Mouse (Mus musculus): ENCODE data around the gene Mapk14.

Gene Mapk14

DNA sequence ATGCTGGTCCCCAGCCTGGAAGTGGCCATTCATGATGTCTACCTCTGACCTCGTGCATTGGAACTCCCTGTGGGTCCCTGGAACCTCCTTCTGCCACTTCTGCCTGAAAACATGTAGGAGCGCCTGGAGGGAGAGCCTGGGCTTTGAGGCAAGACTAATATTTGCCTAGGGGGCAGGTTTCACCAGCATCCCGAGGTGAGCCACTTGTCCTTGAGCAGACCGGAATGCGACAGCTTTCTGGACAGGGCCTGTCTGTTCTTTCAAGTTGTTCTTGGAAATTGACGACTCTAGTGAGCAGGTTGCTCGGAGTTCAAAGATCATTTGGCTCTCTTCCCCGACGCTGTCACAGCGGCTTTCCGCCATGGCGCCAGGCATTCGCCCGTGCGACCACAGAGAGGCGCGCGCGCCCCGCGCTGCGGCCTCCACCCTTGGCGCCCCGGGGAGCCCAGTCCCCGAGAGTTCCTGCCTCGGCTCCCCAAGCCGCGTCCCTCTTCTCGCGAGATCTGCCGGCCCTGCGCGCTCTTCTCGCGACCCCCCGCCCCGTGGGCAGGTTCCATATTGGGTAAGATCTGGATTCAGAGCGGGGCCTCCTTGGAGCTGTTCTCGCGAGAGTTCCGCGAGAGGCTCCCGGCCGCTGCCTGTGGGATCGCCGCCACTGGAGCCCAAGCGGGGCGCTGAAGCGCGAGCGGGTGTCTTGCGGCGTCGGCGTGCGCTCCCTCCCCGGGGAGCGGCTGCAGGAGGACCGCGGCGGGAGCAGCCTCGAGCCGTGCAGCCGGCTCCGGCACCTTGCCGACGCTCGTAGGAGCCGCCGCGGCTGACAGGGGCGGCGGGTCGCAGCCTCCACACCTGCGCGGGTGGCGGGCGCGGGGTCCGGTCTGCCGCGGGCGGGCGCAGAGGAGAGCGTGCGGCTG lies at the start of gene Mapk14:
Mapk14 (plus strand) TSS at position 554 of the 911 bp plus-strand sequence.
- peak; percentile 98 for DNase-seq (ENCODE audit: low read depth, low spot score)

DNA sequence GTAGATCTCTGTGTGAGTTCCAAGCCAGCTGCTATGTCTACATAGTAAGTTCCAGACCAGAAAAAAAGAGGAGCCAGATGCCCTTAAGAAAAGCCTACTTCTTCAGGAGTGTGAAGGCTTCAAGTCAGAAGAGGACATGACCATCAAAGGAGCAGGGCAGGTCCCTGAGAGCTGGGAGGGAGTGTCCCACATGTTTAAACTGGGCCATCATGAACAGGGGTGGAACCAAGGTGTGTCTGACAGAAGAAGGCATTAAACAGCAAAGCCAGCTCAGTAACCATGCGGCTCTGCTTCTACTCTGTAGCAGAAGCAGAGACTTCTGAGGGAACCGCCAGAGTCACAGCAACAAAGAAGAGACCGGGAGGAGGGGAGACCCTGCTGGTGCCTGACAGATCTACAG lies 47.4 kb upstream of the Mapk14 start:
- no peak for DNase-seq (ENCODE audit: low read depth, low spot score)

DNA sequence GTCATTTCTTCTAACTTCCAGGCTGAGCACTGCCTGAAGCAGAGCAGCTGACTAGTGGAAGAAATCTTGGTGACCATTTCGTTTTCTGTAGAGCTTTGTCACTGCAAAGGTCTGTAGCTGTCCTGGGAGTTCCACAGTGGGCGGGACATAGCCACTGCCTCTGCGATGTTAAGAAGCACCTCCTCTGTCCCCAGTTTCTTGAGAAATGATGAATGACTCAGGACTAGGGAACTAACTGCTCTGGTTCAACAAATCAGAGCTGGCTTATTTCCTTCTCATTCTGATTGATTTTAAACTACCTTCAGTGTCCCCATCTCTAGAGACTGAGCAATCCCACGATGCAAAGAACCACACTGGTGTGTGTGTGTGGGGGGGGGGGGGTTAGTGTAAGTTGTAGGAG lies 47.0 kb upstream of the Mapk14 start:
- no peak for DNase-seq (ENCODE audit: low read depth, low spot score)

DNA sequence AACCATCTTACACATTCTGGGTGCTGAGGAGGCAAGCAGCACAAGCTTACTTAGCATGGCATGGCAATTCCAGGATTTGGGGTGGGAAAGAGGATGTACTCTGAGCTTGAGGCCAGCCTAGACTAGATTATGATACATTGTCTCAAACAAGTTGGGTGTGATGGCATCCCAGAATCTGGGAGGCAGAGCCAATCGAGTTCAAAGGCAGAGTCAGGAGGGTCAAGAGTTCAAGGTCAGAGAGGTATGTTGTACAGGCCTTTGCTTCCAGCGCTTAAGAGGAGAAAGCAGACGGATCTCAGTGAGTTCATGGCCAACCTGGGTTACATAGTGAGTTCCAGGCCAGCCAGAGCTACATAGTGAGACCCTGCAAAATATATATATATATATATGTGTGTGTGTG lies 44.9 kb upstream of the Mapk14 start:
- no peak for DNase-seq (ENCODE audit: low read depth, low spot score)

DNA sequence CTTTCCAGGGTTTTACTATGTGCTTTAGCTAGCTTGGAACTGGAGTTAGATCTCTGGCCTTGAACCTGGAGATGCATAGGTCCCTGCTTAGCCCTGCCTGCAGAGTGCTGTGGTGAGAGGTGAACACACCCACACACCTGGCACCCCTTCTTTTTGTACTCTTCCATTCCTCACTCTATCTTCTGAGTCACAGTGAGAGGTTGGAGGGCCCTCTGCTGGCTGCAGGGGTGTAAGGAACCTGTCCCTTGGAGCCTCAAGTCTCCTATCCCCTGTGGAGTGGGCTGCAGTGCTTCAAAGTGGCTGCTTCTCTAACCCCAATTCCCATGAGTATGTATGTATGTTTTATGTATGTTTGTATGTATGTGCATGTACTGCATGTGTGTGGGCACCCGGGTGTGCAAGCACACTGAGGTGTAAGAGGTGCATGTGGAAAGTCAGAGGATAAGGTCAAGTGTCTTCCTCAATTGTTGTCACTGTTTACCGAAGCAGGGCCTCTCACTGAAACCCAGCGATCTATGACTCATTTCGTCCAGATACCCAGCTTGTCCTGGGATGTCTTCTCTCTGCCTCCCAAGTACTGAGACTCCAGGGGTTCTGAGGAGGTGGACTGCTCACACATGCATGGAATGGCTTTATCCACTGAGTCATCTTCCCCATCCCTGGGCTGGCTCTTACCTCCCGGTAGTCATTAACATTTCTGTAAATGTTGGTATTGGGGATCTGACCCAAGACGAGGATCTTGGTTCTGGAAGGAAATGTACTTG lies 42.3 kb upstream of the Mapk14 start:
- no peak for DNase-seq (ENCODE audit: low read depth, low spot score)

DNA sequence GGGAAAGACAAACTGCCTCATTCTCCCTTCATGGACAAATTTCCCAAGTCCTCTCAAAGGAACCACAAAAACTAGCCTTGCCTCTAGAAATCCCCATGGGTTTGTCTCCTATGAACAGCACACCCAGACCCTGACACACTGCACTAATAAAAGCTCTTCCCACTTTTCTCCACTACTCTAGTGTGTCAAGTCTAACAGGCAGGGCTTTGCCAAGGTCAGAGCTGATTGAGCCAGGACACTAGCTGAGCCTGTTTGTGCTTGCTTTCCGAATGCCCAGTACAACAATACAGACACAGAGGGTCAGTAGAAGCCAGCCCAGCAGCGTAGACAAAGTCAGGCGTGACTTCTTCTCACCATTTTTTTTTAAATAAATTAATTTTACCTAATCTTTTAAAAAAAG lies 40.9 kb upstream of the Mapk14 start:
- no peak for DNase-seq (ENCODE audit: low read depth, low spot score)

DNA sequence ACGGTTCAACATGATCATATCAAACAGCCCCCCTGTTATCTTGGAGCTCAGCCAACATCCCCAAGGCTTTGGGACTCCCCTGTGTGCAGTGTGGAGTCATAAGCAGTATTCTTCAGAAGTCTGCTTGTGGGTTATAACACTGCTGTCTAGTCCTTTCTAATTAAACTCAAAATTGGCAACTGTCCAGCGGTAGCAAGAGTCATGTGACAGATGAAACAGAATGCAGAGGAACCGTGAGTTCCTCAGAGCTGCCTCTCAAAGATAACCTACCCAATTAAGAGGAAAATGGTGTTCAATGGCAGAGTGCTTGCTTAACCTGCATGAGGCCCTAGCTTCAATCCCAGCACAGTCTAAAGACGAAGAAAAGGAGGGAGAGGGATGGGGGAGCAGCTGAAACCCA lies 33.2 kb upstream of the Mapk14 start:
- no peak for DNase-seq (ENCODE audit: low read depth, low spot score)

DNA sequence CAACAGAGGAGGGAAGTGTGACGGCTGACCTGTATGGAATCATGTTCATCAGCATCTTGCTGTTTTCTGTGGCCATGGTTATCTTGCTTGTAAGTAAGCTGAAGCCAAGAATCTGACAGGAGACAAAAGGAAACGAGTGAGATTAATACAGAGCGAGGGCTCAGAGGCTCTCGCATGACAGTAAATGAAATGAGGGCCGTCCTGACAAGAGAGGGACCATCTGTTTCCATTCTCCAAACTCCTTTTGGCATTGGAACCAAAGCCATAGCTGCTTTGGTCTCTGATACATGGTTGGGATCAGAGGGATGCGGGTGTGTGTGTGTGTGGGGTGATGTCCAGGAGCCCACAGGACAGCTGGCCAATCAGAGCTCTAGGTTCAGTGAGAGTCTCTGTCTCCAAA lies 31.6 kb upstream of the Mapk14 start:
- DNase-seq (ENCODE audit: low read depth, low spot score): no peak

DNA sequence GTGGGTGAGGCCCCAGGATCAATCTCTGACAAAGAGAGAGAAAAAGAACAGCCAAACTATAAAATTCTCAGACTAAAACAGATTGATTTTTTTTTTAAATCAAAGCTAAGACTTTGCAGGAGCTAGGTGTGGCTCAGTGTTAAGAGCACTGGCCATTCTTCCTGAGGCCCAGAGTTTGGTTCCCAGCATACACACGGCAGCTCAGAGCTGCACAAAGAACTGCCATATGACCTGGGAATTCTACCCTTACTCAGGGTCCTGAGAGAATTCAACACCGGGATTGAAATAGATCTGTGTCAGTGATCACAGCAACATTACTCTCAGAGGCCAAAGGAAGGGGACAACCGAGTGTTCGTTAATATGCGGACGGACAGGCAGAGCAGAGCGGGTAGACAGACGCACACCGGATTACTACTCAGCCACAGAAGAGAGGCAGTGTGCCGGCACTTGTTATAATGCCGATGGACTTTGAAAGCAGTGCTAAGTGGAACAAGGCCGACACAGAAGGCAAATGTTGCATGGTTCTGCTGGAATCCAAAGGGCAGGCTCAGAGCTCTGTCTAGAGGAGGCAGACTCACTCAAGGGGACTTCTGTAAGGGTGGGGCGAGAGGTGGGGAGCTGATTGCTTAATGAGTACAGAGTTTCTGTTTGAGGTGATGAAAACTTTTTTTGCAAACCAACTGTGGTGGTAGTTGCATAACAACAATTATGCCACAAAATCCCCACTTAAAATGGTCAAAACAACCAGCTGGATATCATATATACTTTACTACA lies 8.6 kb upstream of the Mapk14 start:
- no peak for DNase-seq (ENCODE audit: low read depth, low spot score)

DNA sequence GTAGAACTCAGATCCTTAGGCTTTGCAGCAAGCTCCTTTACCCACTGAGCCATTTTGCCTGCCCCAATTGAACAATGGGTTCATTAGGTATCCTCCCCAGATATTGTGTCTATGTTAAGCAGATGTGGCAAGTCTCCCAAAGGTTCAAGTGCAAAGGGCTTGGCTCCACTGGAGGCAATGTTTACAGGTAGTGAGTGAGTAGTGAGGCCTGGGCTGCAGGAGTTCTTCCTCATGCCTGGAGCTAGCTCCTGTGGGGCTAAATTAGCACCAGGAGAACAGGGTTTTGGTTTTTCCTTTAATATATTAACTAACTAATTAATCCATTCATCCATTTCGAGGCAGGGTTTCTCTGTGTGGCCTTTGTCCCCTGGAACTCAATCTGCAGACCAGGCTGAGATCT lies 7.5 kb upstream of the Mapk14 start:
- no peak for DNase-seq (ENCODE audit: low read depth, low spot score)

DNA sequence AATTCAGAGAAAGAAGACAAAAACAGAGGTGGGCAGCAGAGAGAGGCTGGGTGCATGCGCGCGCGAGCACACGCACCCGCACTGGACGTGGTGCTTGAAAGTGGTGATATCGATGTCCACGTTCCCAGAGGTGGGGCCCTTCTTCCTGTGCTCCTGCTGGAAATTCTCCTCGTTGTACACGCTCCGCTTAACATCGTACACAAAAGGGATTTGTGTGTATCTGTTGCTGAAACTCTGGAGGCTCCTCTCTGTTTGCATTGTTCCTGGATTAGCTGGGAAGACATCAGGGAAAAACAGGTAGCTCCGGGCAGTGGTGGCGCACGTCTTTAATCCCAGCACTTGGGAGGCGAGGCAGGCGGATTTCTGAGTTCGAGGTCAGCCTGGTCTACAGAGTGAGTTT lies 6.5 kb upstream of the Mapk14 start:
- no peak for DNase-seq (ENCODE audit: low read depth, low spot score)

DNA sequence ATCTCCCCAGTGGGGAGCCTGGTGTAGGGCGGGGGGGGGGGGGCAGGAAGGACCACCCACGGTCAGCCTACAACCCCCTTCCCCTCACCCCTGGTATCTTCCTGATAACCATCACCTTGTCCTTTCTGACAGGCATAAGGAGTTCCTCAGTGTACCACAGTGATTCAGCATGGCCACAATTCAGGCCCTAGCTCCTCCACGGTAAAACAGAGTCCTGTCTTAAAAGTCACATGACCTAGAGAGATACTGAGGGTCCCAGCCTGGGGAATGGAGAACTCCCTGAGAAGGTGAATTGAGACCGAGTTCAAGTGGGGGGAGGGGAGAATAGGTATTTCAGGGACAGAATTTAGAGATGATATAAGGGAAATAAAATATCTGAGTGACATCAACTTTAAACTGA lies 3.8 kb upstream of the Mapk14 start:
- no peak for DNase-seq (ENCODE audit: low read depth, low spot score)

DNA sequence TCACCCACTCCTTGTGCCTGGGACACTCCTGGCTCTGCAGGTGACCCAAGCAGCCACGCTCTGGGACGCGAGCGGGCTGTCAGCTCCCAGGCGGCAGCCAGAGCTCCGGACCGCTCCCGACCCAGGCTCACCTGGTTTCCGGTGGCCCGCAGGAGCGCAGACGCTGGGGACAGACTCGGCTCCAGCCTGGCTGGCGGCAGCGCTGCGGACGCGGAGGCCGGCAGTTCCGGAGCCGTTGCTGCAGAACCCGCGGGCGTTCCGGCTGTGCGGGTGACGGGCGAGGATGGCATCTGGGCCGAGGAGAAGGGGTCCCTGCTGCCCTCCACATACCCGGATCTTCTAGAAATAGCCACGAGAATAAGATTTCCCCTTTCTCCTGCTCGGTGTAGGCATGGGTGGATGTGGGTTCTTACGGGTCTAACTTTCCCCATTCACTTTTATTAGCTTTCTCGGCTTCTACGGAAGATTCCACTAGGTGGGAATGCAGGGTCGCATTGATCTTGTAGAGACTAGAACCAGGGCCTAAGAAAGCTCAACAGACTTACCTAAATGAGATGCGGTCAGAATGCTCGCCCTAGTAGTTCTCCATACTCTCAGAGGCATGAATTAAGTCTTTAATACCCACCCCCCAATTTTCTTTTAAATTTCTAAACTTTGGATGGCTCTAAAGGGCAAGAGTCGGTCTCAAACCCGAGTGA lies 1.4 kb upstream of the Mapk14 start, which contains the start of gene Slc26a8:
Slc26a8 (minus strand) TSS at position 648 of the 698 bp plus-strand sequence.
- no peak for DNase-seq (ENCODE audit: low read depth, low spot score)

DNA sequence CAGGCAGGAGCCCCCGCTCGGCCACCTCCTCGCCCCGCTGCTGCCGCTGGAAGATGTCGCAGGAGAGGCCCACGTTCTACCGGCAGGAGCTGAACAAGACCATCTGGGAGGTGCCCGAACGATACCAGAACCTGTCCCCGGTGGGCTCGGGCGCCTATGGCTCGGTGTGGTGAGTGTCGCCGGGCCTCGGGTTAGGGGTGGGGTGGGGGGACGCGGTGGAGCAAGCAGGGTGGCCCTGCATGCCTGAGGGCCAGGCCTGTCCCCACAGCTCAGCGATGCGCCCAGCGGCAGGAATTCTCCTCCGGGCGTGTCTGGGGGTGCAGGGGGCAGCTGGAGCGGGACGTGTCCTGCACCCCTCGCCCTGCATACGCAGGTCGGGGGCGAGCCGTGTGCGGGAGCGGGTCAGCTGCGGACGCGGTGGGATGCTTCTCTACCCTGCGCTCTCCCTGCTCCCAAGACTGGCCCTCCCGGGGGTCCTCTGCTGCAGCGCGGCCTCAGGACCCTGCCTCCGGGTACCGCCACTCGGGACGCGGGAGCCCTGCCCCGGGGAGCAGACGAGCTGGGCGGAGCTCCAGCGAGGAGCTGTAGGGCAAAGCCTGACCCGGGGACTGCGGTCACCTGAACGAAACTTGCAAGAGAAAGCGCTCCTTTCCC lies 685 bp downstream of the Mapk14 start:
- no peak for DNase-seq (ENCODE audit: low read depth, low spot score)

DNA sequence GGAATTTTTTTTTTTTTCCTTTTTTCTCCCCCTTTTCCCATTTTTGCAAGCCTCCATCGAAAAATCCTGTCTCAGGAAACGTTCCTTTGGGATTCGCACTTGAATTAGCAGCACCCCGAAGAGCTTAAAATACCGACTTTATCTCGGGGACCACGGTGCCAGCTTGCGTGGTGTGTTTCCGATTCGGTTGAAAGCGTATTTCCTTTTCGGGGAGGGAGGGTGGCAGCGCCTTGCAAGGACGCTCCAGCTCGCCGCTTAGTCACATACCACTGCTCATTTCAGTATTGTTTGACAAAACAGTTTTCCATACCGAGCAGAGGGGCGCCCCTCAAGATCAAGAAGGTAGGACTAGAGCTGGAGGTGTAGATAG lies 1.2 kb downstream of the Mapk14 start:
- DNase-seq (ENCODE audit: low read depth, low spot score): no peak

DNA sequence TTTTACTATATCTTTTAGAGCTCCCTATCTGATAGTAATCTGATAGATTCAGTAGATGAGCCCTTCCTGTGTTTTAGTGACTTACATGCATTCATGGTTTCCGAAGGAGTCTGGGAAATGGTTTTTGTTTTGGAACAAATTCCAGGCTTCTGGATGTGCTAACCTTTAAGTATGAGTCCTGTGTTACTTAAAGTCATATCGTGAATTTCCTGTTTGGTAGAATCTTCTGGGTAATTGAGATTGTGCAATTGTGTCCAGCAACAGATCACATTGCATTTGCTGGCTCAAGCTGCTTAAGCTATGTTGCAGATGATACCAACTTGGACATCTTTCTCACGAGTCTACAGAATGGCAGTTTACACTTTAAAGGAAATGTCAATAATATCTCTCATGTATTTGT lies 2.0 kb downstream of the Mapk14 start:
- no peak for DNase-seq (ENCODE audit: low read depth, low spot score)

DNA sequence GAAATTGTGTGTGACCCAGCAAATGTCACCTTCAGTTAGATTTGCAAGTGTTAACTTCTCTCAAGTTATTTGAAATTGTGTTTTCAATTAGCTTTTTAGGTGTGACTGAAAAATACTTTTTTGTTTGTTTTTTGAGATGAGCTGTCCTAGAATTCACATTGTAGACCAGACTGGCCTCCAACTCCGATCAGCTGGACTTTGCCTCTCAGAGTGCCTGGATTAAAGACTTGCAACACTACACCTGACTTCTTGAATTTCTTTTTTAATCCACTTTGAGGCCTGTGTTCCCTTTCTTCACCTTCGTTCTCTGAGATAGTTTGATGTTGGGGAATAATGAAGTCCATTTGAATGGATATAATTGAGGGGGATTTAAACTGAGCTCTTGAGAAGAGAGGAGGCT lies 2.9 kb downstream of the Mapk14 start:
- DNase-seq (ENCODE audit: low read depth, low spot score): no peak

DNA sequence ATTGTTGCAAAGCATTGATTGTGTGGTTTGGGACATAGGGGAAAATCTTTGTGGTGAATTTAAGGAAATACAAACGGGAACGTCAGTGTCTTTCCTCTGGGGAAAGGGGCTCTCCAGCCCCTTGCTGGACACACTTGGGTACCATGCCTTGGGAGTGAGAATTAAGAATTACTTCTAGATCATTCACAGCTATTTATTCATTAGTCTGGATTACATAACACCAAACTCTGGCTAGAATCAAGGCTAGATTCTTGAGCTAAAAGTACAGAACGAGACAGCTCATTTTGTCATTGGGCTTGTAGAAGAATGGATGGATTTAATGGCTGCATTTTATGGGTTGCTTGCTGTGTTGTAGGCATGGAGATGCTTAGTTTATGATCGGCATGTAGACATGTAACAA lies 3.7 kb downstream of the Mapk14 start:
- no peak for DNase-seq (ENCODE audit: low read depth, low spot score)

DNA sequence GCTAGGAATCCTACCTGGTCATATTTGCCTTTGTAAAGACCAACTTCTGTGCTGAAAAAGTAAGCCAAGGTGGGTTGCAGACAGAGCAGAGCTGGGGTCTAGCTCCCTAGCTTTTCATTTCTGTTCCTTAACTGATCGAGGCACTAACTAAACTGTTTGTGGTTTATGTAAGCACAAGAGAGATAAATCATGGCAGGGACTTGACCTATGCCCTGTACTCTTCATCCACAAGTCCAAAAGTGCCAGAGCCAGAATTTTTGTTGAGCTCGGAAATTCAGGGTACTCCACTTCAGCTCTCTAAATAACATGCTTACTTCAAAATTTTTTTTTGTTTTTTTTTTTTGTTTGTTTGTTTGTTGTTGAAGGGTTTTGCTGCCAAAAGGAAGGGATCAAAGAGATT lies 5.5 kb downstream of the Mapk14 start:
- no peak for DNase-seq (ENCODE audit: low read depth, low spot score)

DNA sequence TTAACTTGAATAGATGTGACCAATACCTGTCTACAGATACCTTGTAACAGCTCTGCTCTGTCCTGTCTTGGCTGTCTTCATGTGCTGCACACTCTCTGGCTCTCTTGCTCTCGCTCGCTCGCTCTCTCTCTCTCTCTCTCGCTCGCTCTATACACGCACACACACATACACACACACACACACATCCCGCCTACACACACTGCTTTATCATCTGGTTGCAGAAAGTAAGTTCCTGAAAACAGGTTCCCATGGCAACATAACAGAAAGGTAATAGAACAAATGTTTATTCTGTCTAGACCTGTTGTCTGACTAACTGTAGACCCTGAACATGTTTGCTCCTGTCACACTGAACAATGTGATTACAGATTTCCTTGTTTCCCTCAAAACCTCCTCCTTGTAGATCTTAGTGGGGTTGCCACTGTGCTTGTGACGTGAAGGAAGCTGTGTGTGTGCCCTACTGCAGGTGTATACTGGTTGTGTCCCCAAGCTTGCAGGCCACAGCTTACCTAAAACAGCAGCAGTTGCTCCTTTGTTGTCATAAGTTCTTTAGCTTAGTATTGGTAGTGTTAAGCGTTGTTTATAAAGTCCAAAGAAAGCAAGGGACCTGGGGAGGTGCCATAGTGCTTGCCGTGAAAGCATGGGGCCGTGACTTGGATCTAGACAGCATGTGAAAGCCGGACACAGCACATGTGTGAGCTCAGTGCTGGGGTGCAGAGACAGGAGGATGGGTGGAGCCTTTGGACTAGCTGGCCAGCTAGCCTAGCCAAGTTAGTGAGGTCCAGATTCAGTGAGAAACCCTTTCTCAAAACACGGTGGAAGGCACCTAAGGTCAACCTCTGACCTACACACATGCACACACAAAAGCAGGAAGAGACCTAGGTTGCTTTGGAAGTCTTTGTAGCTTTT lies 6.4 kb downstream of the Mapk14 start:
- no peak for DNase-seq (ENCODE audit: low read depth, low spot score)
